Mouse (Mus musculus) mouse embryonic stem cell (cell line): ENCODE results near the gene Camk2n1.

Experiments
- in situ Hi-C, 2 experiments: fragments of 300-500 bp; cut with MboI; formaldehyde crosslinking; loops; 1 replicate in 1 of 2; 3 replicates in 1 of 2; pipeline ENCODE4 v1.14.3; 2019 to 2020; ENCODE audit warnings: low sequenced_read_pairs in 2 of 2, low pct_unique_long_range_greater_than_20kb in 1 of 2, mixed read lengths in 1 of 2; ENCODE audit not compliant: unreplicated experiment in 1 of 2

Gene Camk2n1

DNA sequence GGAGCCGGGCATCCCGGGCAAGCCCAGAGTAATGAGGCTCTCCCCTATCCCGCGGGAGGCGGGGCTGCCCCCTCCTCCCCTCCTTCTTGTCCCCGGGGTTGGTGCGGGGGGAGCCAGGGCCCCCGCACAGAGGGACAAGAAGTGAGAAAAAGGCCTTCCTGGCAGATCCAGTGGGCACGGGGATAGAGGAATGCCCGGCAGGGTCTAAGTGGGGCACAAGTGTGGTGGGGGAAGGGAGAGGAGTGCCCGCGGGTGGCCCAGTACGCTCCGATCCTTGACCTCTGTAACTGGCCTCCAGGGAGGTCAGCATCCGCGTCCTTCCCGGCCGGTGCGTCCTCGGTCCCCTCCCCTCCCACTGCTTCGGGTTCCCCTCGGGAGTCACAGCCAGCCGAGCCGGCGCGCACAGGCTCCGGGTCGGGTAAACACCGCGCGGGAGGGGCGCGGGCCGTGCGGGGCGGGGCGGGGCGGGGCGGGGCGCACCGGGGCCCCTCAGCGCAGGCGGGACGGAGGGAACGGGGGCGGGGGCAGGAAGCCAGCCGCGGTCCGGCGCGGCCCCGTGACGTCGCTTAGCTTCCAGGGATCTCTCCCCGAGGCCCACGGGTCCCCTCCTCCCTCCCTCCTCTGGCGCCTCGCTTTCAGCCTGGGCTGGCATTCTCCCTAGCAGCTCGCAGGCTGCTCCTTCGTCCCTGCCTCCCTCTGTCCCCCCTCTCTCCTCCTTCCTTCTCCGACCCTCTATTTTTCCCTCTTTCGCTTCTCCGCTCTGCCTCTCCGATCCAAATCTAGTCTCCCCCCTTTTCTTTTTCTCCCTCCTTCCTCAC is at the start of gene Camk2n1:
Gene Camk2n1 (plus strand): TSS at position 562 of the 818 bp plus-strand sequence.
- in situ Hi-C loops, result no loop called here

DNA sequence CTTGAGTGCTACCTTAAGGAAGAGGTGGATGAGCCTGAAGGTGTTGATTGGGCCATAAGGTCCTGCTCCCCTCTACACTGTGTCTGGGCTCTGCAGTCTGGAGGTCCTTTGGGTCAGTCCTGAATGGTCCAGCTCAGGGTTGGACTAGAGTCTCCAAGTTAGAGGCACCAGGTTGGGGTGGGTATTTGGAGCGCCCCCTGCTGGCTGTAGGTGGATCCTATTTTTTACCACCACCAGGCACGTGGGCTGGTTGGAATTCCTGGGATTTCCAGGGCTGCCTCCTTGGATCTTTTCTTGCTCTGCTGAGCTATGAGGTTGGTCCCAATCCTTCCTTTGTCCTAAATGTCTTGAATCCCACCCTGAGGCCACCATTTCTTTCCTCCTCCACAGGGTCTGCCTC is 49.3 kb upstream of the Camk2n1 start:
- in situ Hi-C loops, result no loop called here

DNA sequence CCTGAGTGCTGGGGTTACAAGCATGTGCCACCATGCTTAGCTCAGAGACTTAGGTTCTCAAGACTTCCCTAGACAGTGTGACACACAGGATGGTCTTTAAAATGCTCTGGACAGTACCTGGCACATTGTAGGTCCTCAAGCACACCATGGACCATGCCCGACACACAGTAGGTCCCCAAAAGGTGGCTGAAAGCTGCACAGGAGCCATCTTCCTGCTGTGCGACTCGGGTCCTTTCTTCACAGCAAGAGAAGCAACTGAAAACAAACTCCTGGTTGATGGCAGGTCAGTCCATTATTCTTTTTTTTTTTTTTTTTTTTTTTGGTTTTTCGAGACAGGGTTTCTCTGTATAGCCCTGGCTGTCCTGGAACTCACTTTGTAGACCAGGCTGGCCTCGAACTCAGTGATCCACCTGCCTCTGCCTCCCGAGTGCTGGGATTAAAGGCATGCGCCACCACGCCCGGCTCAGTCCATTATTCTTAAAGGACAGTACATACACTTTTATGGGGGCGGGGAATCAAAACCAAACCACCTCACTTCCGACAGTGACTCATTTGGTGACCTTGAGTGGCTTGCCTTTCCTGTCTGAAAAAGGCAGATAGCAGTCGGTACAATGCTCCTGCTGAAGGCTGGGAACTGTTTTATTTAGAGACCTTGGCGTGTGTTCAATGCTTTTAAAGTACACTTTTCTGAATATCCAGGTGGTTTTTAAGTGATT is 46.5 kb upstream of the Camk2n1 start:
- in situ Hi-C loops, result no loop called here

DNA sequence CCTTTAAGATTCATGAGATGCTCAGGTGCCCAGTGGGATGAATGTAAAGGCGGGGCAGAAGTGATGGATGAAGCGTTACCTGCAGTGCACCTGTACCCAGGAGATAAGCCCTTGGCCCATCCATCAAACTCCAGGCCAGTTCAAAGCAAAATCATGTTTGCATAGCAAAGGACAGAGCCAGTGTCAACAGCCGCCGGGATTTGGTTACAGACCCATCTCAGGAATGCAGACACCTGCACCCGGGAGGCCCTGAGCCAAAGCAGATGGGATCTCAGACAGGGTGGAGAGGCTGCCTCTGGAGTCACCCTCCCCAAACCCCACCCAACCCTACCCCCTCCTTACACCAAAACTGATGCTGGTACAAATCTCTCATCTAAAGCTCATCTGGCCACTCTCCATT is 43.1 kb upstream of the Camk2n1 start:
- in situ Hi-C loops, result no loop called here

DNA sequence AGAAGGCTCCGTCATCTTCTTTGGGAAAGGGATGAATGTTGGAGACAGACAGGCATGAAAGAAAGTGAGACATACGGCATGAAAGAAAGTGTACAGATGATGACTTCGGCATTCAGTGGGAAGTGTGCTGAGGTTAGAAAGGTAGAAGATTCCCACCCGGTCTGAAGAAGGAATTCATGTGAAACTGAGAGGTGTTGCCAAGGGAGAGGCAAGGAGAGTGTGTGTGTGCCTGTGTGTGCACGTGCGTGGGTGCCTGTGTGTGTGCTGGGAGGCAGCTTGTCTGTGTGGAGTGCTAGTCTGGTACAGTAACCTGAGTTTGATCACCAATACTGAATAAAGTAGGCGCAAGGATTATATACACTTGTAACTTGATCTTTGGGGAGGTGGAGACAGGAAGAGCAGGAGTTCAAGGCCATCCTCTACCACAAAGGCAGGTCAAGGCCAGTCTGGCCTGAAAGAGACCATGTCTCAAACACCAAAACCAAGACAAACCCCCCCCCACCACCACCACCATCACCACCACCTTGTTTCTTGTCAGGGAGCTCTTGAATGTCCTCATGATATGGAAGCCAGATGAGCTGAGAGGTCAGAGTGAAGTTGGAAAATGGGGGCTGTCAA is 42.5 kb upstream of the Camk2n1 start:
- in situ Hi-C loops, result no loop called here

DNA sequence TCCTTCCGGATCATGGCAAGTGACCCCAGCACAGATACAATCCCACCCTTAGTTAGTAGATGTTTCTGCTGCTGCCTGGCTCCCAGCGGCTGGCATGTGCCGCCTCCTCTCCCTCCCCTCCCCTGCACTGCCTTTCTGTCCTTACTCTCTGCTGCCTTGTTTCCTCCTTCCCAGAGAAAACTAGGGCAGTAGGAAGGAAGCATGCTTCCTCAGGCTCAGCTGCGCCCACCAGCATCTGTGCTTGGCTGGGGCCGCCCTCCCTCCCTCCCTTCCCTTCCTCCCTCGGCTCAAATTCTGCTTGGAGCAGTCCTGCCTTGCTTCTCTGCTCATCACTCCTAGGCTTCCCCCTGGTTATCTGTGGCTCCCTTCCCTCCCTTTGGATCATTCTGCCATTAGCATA is 39.4 kb upstream of the Camk2n1 start:
- in situ Hi-C loops, result loop anchor here in 1 of 2 experiments (5.0 kb wide), 1 partner anchor 97 kb away; no protein-coding TSS in a partner anchor

DNA sequence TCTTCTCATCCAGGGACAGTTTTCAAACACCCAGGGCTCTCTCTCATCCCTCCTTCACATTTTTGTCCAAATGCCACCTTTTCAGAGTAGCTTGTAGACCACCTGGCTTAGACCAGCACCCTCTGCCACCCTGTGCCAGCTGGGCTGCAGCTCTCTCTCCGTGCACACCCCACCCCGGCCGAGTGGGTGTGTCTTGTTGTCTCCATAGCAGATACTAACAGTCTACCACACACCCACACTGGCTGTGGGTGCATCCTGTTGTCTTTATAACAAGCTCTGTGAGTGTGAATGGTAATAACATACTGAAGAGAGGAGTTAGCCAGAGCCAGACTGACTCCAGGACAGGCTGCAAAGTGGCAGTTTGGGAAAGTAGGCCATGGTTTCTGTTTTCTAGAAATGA is 38.1 kb upstream of the Camk2n1 start:
- in situ Hi-C loops, result loop anchor here in 1 of 2 experiments (5.0 kb wide), 1 partner anchor 99 kb away; no protein-coding TSS in a partner anchor

DNA sequence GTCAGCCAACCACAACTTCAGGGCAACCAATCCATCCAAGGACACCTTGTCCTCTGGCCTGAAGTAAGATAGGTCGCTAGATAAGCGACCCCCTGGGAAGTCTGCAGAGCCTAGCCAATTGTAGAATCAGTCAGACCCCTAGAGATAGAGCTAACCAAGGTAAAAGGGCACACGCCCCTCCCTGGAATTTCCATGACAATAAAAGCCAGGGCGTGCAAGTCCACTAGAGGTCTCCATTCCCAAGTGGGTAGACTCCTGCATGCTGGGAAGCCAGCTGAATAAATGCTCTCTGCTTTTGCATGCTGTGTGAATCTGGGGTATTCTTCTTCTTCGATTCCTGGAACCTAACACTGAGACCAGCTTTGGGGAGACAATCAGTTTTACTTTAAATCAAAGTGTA is 37.7 kb upstream of the Camk2n1 start:
- in situ Hi-C loops, result loop anchor here in 1 of 2 experiments (5.0 kb wide), 1 partner anchor 99 kb away; no protein-coding TSS in a partner anchor

DNA sequence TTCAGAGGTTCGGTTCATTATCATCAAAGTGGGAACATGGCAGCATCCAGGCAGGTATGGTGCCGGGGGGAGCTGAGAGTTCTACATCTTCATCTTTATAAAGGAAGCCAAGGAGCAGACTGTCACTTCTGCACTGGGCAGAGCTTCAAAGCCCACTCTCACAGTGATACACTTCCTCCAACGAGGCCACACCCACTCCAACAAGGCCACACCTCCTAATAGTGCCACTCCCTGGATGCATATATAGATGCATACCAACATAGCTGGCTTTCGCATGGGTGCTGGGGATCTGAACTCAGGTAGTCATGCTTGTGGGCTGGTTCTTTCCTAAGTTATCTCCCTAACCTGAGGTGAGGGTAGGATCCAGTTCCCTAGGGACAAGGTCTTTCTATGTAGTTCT is 36.2 kb upstream of the Camk2n1 start:
- in situ Hi-C loops, result loop anchor here in 1 of 2 experiments (5.0 kb wide), 1 partner anchor 101 kb away; no protein-coding TSS in a partner anchor

DNA sequence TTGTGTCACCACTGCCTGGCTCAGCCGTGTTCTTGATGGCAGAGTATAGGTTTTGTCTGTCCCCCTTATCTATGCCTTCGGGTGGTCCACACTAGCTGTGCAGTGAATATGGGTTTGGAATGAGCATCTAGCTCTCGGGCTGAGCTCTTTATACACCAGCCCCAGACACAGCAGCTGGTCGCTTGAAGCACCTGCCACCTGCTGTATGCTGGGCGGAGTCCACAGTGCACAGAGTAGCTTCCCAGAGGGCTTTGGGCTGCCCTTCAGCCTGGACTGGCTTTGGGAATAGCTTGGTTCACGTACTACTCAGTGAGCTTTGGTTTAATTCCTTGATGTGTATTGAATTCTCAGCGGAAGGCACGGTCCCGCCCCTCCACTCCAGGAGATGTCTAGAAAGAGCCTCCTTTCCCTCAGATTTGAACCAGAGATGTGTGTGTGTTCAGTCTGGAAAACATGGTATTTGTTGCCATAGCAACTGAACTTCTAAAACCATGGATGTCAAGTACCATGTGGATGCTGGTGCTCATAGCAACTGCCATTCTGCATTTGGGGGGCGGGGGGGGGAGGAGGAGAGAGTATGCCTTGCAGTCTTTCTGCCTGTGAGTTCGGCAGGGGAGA is 35.7 kb upstream of the Camk2n1 start:
- in situ Hi-C loops, result loop anchor here in 1 of 2 experiments (5.0 kb wide), 1 partner anchor 101 kb away; no protein-coding TSS in a partner anchor

DNA sequence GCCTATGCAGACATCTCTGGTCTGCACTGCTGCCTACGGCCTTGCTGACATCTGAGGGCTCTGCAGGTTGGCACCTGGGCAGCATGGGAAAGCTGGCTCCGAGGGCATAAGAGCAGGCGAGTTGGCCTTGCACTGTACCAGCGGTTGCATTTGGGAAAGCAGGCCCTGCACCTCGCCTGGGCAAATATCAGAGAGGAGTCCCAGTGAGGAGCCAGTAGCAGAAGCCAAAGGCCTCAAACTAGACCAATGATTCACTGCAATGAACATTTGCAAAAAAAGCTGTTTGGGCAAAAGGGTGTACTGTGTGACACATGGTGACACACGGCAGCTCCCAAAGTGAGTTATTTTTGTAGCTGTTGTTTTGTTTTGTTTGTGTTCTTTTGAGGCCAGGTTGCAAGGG is 29.1 kb upstream of the Camk2n1 start:
- in situ Hi-C loops, result loop anchor here in 1 of 2 experiments (5.0 kb wide), 1 partner anchor 103 kb away; no protein-coding TSS in a partner anchor

DNA sequence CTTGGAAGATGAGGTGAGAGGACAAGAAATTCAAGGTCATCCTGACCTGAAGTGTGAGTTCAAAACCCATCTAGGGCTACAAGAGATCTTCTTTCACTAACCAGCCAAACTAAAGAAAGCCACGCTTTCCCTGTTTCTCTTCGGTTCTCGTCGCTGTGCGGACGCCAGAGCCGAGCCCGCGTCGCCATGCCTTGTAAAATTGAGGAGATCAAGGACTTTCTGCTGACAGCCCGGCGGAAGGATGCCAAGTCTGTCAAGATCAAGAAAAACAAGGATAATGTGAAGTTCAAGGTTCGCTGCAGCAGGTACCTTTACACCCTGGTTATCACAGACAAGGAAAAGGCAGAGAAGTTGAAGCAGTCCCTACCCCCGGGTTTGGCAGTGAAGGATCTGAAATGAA is 28.5 kb upstream of the Camk2n1 start:
- in situ Hi-C loops, result loop anchor here in 1 of 2 experiments (5.0 kb wide), 1 partner anchor 103 kb away; no protein-coding TSS in a partner anchor

DNA sequence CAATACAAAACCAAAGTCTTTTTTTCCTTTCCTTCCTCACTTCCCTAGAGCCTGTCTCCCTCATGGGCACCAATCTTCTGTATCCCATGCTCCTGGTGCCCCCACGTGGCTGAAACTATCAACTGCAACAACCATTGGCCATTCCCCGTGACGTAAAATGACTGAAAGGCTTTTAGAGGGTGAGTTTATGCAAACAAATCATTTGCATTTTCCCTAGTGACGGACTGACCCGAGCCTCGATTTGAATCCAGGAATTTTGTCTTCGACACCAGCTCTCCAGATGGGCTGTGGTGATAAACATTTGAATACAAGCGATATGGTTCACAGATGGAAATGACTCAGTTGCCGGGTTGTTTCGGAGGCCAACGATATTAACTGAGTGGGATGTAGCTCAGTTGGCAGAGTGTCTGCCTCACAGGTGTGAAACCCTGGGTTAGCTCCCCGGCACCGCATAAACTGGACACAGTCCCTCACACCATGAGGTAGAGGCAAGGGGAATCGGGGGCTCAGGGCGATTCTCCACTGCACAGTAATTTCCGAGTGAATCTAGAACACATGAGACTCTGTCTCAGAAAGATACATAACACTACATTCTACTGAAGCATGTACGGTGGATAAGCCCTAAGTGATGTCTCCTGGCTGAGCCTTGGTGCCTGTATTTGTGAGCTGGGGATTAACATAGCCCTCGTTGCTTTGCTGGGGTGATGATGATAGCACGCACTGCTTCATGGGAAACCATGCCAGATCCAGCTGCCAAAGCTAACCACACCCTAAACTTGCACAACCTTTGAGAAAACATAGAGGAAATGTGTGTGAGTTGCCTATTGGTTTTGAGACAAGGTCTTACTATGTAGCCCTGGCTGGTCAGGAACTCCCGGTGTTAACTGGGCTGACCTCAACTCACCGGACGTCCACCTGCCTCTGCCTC is 27.1 kb upstream of the Camk2n1 start:
- in situ Hi-C loops, result loop anchor here in 1 of 2 experiments (5.0 kb wide), 1 partner anchor 105 kb away; no protein-coding TSS in a partner anchor

DNA sequence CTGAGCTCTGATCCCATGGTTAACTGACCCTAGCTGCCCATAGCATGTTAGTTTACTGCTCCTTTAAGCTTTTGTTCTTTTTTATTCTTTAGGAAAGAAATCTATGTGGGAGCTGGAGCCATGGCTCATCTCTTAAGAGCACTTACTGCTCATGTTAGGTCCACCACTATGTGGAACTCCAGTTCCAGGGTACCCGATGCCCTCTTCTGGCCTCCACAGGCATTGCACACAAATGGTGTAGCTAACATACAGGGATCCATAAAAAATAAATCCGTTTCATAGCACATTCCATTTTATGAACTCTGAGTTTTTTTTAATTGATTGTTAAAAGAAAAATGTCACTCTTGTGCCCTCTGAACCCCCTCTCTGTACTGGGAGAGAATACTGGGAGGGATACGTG is 24.3 kb upstream of the Camk2n1 start:
- in situ Hi-C loops, result loop anchor here in 1 of 2 experiments (5.0 kb wide), 1 partner anchor 107 kb away; no protein-coding TSS in a partner anchor

DNA sequence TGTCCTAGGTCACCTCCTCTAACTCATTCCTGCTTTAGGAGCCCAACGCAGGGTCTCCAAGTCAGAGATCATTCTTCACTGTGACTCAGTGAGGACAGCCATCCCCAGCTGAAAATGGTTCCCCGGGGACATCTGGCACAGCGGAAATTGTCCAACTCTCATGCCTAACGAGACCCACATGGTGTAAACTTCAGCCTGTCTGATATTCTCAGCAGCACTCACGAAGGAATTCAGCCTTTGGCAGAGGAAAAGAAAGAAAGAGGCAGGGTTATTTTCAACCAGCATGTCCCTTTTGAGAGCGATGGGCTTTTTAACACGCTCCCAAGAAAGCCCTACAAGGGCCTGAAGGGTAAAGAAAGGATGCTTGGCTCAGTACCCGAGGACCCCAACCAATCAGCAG is 22.8 kb upstream of the Camk2n1 start:
- in situ Hi-C loops, result no loop called here

DNA sequence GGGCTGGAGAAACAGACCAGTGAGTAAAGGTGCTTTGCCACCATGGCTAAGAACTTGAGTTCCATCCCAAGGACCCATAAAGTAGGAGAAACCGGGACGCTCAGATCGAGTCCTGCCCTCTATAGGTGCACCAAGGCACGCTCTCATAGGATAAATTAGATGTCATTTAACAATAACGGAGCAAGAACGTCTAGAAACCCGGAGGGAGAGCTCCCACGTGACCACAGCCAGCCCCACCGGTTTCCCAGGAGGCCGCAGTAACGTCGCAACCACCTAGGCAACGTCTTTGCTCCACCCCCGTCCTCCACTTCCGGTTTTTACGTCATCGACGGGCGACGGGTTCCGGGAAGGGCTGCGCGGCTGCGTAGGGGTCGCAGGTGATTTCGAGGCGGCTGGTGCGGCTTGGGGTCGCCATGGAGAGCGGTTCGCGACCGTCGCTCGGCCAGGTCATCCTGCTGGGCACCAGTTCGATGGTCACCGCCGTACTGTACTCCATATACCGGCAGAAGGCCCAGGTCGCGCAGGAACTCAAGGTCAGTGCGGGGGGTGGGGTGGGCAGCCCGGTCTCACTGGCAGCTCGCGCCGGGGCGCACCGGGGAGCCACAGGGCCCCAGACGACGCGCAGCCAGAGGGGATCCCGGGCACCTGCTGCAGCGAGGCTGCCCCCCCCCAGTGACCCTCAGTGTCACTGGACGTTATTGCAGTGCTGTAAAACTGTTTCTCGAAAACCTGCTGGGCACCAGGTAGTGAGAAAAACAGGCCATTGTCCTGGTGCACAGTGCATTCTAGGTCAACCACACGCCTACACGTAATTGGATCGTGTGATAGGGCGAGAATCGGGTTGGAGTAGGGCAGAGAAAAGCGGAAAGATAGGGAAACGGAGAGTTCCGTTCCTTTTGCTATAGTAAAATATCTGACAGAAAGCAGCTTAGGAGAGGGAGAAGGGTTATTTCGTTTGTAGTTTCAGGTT is 19.5 kb upstream of the Camk2n1 start, which contains the start of gene Mul1:
Gene Mul1 (plus strand): TSS at position 325 of the 970 bp plus-strand sequence.
- in situ Hi-C loops, result no loop called here
